Mouse (Mus musculus) limb, embryonic 13.5 days (tissue): ENCODE results near the gene Lrrc8b. TPM values are rescaled to one million over a fixed set of nuclear protein-coding genes. Genes with fewer than 3 reads are reported as not detected.

ENCODE experiments used
- ATAC-seq: fragments of 200-750 bp; cut with Nextera tagmentation; 2 replicates; pipeline ENCODE4 v1.8.0; 2017; ENCODE audit warnings: low read depth, moderate number of reproducible peaks, moderate TSS enrichment; ENCODE audit not compliant: low FRiP score
- H3K27ac ChIP-seq: fragments of 300-500 bp; sonication (generic); 2 replicates; pipeline ENCODE4 v1.5.1; 2015; ENCODE audit warnings: inconsistent platforms, mild to moderate bottlenecking, moderate library complexity
- H3K27me3 ChIP-seq: fragments of 300-500 bp; sonication (generic); 2 replicates; pipeline ENCODE4 v1.6.1; 2015; ENCODE audit warnings: mild to moderate bottlenecking, inconsistent platforms
- H3K36me3 ChIP-seq: fragments of 300-500 bp; sonication (generic); 2 replicates; pipeline ENCODE4 v1.6.1; 2015; ENCODE audit warnings: inconsistent platforms, mild to moderate bottlenecking, moderate library complexity
- H3K4me1 ChIP-seq: fragments of 300-500 bp; sonication (generic); 2 replicates; pipeline ENCODE4 v1.6.1; 2015; ENCODE audit warnings: inconsistent platforms
- H3K4me2 ChIP-seq: fragments of 300-500 bp; sonication (generic); replicated peaks from 2 replicates; pipeline ENCODE4 v1.6.1; 2015; ENCODE audit warnings: inconsistent platforms, mild to moderate bottlenecking, moderate library complexity
- H3K4me3 ChIP-seq: fragments of 300-500 bp; sonication (generic); 2 replicates; pipeline ENCODE4 v1.5.1; 2015; ENCODE audit warnings: moderate library complexity, mild to moderate bottlenecking, inconsistent platforms
- H3K9ac ChIP-seq: fragments of 300-500 bp; sonication (generic); 2 replicates; pipeline ENCODE4 v1.6.1; 2015; ENCODE audit warnings: mild to moderate bottlenecking, inconsistent platforms
- H3K9me3 ChIP-seq: fragments of 300-500 bp; sonication (generic); 2 replicates; pipeline ENCODE4 v1.6.1; 2016; ENCODE audit warnings: inconsistent platforms
- WGBS: fragments of 180-500 bp; shearing (Covaris S2); methylation state at CpG from one replicate; pipeline ENCODE4 v1.1.7; 2015; 5-methylcytosine and 5-hydroxymethylcytosine counted together
- polyA plus RNA-seq: library from polyadenylated mRNA; unstranded; fragments of >200 nt; fragmentation: Nextera tagmentation; extraction: Ambion mirVana; gene quantifications from 2 replicates; pipeline ENCODE4 v1.2.1, GENCODE M21; 2015

Lrrc8b gene
- polyA plus RNA-seq, 1 experiment from 2014 or later = 3.2 TPM

GRCm38 (mm10) chr5:105526766-105527165 is 111.2 kb downstream of the Lrrc8b start:
- Histone ChIP-seq H3K4me3 (no peak overlapping the region), H3K9me3 (no peaks in the 10 kb centered on the region), H3K4me1 (no peaks in the 10 kb centered on the region), H3K27me3 (no peaks in the 10 kb centered on the region), H3K27ac (no peak overlapping the region), H3K4me2 (no peak overlapping the region), H3K36me3 (peaks cover 15% of the 10 kb centered on the region; the same call in 1 of the 2 replicates), H3K9ac (no peak overlapping the region)
- ATAC-seq = no peak
- WGBS = 76% methylated on average over 9 of the region's 9 CpGs

GRCm38 (mm10) chr5:105527477-105528331 is 112.1 kb downstream of the Lrrc8b start:
- no peaks in the 10 kb centered on the region for H3K9me3 ChIP-seq
- H3K27ac ChIP-seq = no peak overlapping the region
- no peak overlapping the region for H3K9ac ChIP-seq
- 87% methylated on average over 23 of the region's 23 CpGs for WGBS
- ATAC-seq = no peak
- H3K4me2 ChIP-seq = no peak overlapping the region
- no peak overlapping the region for H3K4me3 ChIP-seq
- H3K27me3 ChIP-seq = no peaks in the 10 kb centered on the region
- H3K36me3 ChIP-seq = peaks cover 19% of the 10 kb centered on the region; the same call in 1 of the 2 replicates
- no peaks in the 10 kb centered on the region for H3K4me1 ChIP-seq

GRCm38 (mm10) chr5:105530576-105530975 is 115.0 kb downstream of the Lrrc8b start:
- no peak overlapping the region for H3K4me3 ChIP-seq
- ATAC-seq = no peak
- H3K9me3 ChIP-seq = no peaks in the 10 kb centered on the region
- no peaks in the 10 kb centered on the region for H3K27me3 ChIP-seq
- no peak overlapping the region for H3K4me2 ChIP-seq
- peaks cover 19% of the 10 kb centered on the region; the same call in 1 of the 2 replicates for H3K36me3 ChIP-seq
- H3K9ac ChIP-seq = no peak overlapping the region
- no peaks in the 10 kb centered on the region for H3K4me1 ChIP-seq
- H3K27ac ChIP-seq = no peak overlapping the region
- 77% methylated on average over 6 of the region's 6 CpGs for WGBS

GRCm38 (mm10) chr5:105535186-105535585 is 119.6 kb downstream of the Lrrc8b start:
- no peaks in the 10 kb centered on the region for H3K4me1 ChIP-seq
- H3K36me3 ChIP-seq = peaks cover 4% of the 10 kb centered on the region; the same call in 1 of the 2 replicates
- H3K27me3 ChIP-seq = no peaks in the 10 kb centered on the region
- H3K4me2 ChIP-seq = no peak overlapping the region
- no peak overlapping the region for H3K27ac ChIP-seq
- H3K9ac ChIP-seq = no peak overlapping the region
- no peak for ATAC-seq
- H3K4me3 ChIP-seq = no peak overlapping the region
- 94% methylated on average over 3 of the region's 3 CpGs for WGBS
- H3K9me3 ChIP-seq = no peaks in the 10 kb centered on the region

- H3K27ac ChIP-seq = no peak overlapping the region
- no peak overlapping the region for H3K4me3 ChIP-seq
- H3K4me2 ChIP-seq = no peak overlapping the region
- no peak for ATAC-seq
- H3K4me1 ChIP-seq = no peaks in the 10 kb centered on the region
- no peaks in the 10 kb centered on the region for H3K9me3 ChIP-seq
- H3K9ac ChIP-seq = no peak overlapping the region
- whole genome bisulfite sequencing = 88% methylated on average over 2 of the region's 2 CpGs
- H3K27me3 ChIP-seq = no peaks in the 10 kb centered on the region
- peaks cover 4% of the 10 kb centered on the region; the same call in 1 of the 2 replicates for H3K36me3 ChIP-seq
Observed at GRCm38 (mm10) chr5:105536172-105536571, 120.6 kb downstream of the Lrrc8b start.

- peaks cover 10% of the 10 kb centered on the region for H3K36me3 ChIP-seq
- no peaks in the 10 kb centered on the region for H3K27me3 ChIP-seq
- H3K4me2 ChIP-seq = no peak overlapping the region
- no peak for ATAC-seq
- WGBS = 68% methylated on average over 11 of the region's 11 CpGs
- no peak overlapping the region for H3K4me3 ChIP-seq
- H3K9ac ChIP-seq = no peak overlapping the region
- no peak overlapping the region for H3K27ac ChIP-seq
- H3K9me3 ChIP-seq = no peaks in the 10 kb centered on the region
- H3K4me1 ChIP-seq = no peaks in the 10 kb centered on the region
Observed at GRCm38 (mm10) chr5:105537101-105537723, 121.6 kb downstream of the Lrrc8b start.

Other genes starting within 250 kb of the Lrrc8b start
- gene Gbp10, start 176.2 kb upstream of the Lrrc8b start, polyA plus RNA-seq = not detected in 2 replicates
- not detected in 2 replicates for gene Gm43302, start 122.1 kb upstream of the Lrrc8b start, polyA plus RNA-seq
- 1.2 and 1.4 TPM in 2 replicates for gene Gbp6, start 122.1 kb upstream of the Lrrc8b start, polyA plus RNA-seq
- 15.6 and 18.4 TPM in 2 replicates for gene Lrrc8c, start 103.6 kb downstream of the Lrrc8b start, polyA plus RNA-seq